Mouse (Mus musculus) intestine, postnatal 0 days (tissue): Measurements from ENCODE around the gene Bard1. TPM values are rescaled to one million over a fixed set of nuclear protein-coding genes. Genes with fewer than 3 reads are reported as not detected.

Experiments
- ATAC-seq: fragments of 200-750 bp; cut with Nextera tagmentation; 2 replicates; pipeline ENCODE4 v1.8.0; 2017; ENCODE audit warnings: mild to moderate bottlenecking, moderate TSS enrichment, moderate library complexity
- H3K27ac ChIP-seq: fragments of 300-500 bp; sonication (generic); 2 replicates; pipeline ENCODE4 v1.5.1; 2014; ENCODE audit warnings: mild to moderate bottlenecking, low read depth, low read length, moderate library complexity
- H3K27me3 ChIP-seq: fragments of 300-500 bp; sonication (generic); replicated peaks from 2 replicates; pipeline ENCODE4 v1.6.1; 2014; ENCODE audit warnings: low read length, mixed read lengths; ENCODE audit not compliant: control insufficient read depth, insufficient read depth
- H3K36me3 ChIP-seq: fragments of 300-500 bp; sonication (generic); 2 replicates; pipeline ENCODE4 v1.6.1; 2014; ENCODE audit warnings: mild to moderate bottlenecking, moderate library complexity; ENCODE audit not compliant: control insufficient read depth, insufficient read depth
- H3K4me1 ChIP-seq: fragments of 300-500 bp; sonication (generic); replicated peaks from 2 replicates; pipeline ENCODE4 v1.6.1; 2014; ENCODE audit warnings: antibody characterized with exemption, low read length, mixed read lengths; ENCODE audit not compliant: control insufficient read depth, insufficient read depth
- H3K4me2 ChIP-seq: fragments of 300-500 bp; sonication (generic); replicated peaks from 2 replicates; pipeline ENCODE4 v1.6.1; 2014; ENCODE audit warnings: low read depth, mild to moderate bottlenecking, moderate library complexity
- H3K4me3 ChIP-seq: fragments of 300-500 bp; sonication (generic); 2 replicates; pipeline ENCODE4 v1.5.1; 2014; ENCODE audit warnings: low read depth, low read length
- H3K9ac ChIP-seq: fragments of 300-500 bp; sonication (generic); 2 replicates; pipeline ENCODE4 v1.6.1; 2014; ENCODE audit warnings: mild to moderate bottlenecking, low read depth, low read length
- H3K9me3 ChIP-seq: fragments of 300-500 bp; sonication (generic); 2 replicates; pipeline ENCODE4 v1.6.1; 2016; ENCODE audit warnings: mixed run types; ENCODE audit not compliant: control insufficient read depth
- CTCF ChIP-seq: sonication (generic); IDR thresholded peaks from 2 replicates; pipeline ENCODE4 v1.5.1; 2016; ENCODE audit warnings: low read depth, mild to moderate bottlenecking, control low read depth, antibody characterized with exemption, moderate library complexity
- WGBS: fragments of 180-500 bp; shearing (Covaris S2); extraction: QIAGEN DNeasy Blood & Tissue Kit; methylation state at CpG from one replicate; pipeline ENCODE4 v1.1.7; 2014; 5-methylcytosine and 5-hydroxymethylcytosine counted together
- polyA plus RNA-seq: library from polyadenylated mRNA; unstranded; fragments of >200 nt; fragmentation: Nextera tagmentation; extraction: Ambion mirVana; gene quantifications from 2 replicates; pipeline ENCODE4 v1.2.1, GENCODE M21; 2015

The Bard1 gene
- polyA plus RNA-seq, 1 experiment from 2014 or later = 0.51 TPM

DNA sequence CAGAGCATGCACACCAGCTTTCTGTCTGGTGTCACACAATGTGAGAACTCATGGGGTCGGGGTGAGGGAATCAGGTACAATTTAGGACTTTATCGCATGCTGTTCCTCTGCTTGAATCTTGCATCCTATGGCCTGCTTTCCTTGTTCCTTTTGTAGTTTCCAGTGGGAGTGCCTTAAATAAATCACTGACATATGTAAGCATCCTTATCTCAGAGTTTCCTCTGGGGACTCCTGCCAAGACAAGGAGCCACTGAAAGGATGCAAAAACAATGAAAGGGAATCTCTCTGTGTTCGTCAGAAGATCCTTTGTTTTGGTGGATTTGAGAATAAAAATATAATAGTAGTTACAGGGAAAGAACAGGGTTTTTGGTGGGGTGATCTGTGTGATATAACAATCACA, 106.2 kb downstream of the Bard1 start:
- Histone ChIP-seq H3K4me1 (no peaks in the 10 kb centered on the region), H3K27ac (no peak overlapping the region), H3K36me3 (no peaks in the 10 kb centered on the region), H3K9me3 (no peaks in the 10 kb centered on the region), H3K27me3 (no peaks in the 10 kb centered on the region), H3K4me2 (no peak overlapping the region), H3K9ac (no peak overlapping the region), H3K4me3 (no peak overlapping the region)
- WGBS = 66% methylated on average over 3 of the region's 3 CpGs
- ATAC-seq = no peak
- TF ChIP-seq CTCF = no peak
